Mouse (Mus musculus) stomach, embryonic 16.5 days (tissue): ENCODE results near the gene Wdr18. TPM values are rescaled to one million over a fixed set of nuclear protein-coding genes. Genes with fewer than 3 reads are reported as not detected.

Experiments used
- ATAC-seq: fragments of 200-750 bp; cut with Nextera tagmentation; 2 replicates; pipeline ENCODE4 v1.8.0; 2017; ENCODE audit warnings: moderate number of reproducible peaks, moderate TSS enrichment; ENCODE audit not compliant: insufficient read depth, low FRiP score
- H3K27ac ChIP-seq: fragments of 300-500 bp; sonication (generic); 2 replicates; pipeline ENCODE4 v1.5.1; 2014; ENCODE audit warnings: low read length
- H3K27me3 ChIP-seq: fragments of 300-500 bp; sonication (generic); 2 replicates; pipeline ENCODE4 v1.6.1; 2014; ENCODE audit warnings: low read length, control low read depth, mixed read lengths; ENCODE audit not compliant: control insufficient read depth, insufficient read depth
- H3K36me3 ChIP-seq: fragments of 300-500 bp; sonication (generic); 2 replicates; pipeline ENCODE4 v1.6.1; 2014; ENCODE audit warnings: low read length; ENCODE audit not compliant: control insufficient read depth, insufficient read depth
- H3K4me1 ChIP-seq: fragments of 300-500 bp; sonication (generic); 2 replicates; pipeline ENCODE4 v1.6.1; 2014; ENCODE audit warnings: low read length, control low read depth, mixed read lengths; ENCODE audit not compliant: control insufficient read depth, insufficient read depth
- H3K4me2 ChIP-seq: fragments of 300-500 bp; sonication (generic); 2 replicates; pipeline ENCODE4 v1.6.1; 2014; ENCODE audit warnings: low read depth, low read length, mixed read lengths
- H3K4me3 ChIP-seq: fragments of 300-500 bp; sonication (generic); replicated peaks from 2 replicates; pipeline ENCODE4 v1.5.1; 2014; ENCODE audit warnings: mild to moderate bottlenecking, low read length
- H3K9ac ChIP-seq: fragments of 300-500 bp; sonication (generic); 2 replicates; pipeline ENCODE4 v1.6.1; 2014; ENCODE audit warnings: low read length
- H3K9me3 ChIP-seq: fragments of 300-500 bp; sonication (generic); replicated peaks from 2 replicates; pipeline ENCODE4 v1.6.1; 2016; ENCODE audit warnings: low read length, control low read depth; ENCODE audit not compliant: control insufficient read depth
- WGBS: fragments of 180-500 bp; shearing (Covaris S2); extraction: QIAGEN DNeasy Blood & Tissue Kit; methylation state at CpG from one replicate; pipeline ENCODE4 v1.1.7; 2014; 5-methylcytosine and 5-hydroxymethylcytosine counted together
- polyA plus RNA-seq: library from polyadenylated mRNA; unstranded; fragments of >200 nt; fragmentation: Nextera tagmentation; extraction: Ambion mirVana; gene quantifications from 2 replicates; pipeline ENCODE4 v1.2.1, GENCODE M21; 2015

Gene Wdr18
- polyA plus RNA-seq, 1 experiment from 2014 or later = 86.9 TPM

DNA sequence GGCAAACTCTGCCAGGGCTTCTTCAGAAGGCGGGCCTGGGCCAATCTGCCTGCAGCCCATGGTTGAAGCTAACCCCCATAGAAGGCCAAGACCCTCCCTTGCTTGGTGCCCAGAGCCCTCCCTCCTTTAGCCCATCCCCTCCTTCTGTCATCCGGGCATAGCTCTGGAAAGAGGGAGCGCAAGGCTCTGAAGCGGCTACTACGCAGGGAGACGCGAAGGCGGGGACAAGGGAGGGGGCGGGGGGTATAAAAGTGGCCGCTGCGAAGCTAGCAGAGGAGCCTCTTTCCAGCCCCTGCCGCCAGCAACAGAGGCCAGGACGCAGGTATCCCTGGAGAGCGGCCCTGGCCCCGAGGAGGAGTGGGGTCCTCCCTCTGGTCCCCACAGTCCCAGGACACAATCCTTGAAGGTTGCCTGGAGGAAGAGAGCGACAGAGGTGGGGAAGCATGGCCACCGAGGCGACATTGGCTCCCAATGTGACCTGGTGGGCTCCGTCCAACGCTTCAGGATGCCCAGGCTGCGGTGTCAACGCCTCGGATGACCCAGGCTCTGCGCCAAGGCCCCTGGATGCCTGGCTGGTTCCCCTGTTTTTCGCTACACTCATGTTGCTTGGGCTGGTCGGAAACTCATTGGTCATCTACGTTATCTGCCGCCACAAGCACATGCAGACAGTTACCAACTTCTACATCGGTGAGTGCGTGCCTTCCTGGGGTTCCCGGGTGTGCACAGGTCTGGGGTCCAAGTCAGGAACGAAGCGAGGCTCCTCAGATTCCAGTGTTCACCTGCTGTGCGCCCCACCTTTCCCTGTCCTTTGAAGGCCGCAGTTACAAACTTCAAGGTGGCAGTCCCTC lies 41.5 kb upstream of the Wdr18 start:
- Histone ChIP-seq H3K4me1 (peaks cover 48% of the 10 kb centered on the region), H3K4me2 (no peak overlapping the region; the same call in 1 of the 2 replicates), H3K9ac (peak overlapping the region; percentile 8), H3K4me3 (peak overlapping the region; percentile 5; the same call in 1 of the 2 replicates), H3K27me3 (peaks cover 51% of the 10 kb centered on the region), H3K9me3 (no peaks in the 10 kb centered on the region), H3K27ac (no peak overlapping the region), H3K36me3 (no peaks in the 10 kb centered on the region)
- 11% methylated on average over 35 of the region's 35 CpGs for WGBS
- ATAC-seq = no peak

- no peak overlapping the region for H3K27ac ChIP-seq
- H3K4me2 ChIP-seq = peak overlapping the region; percentile 38
- no peaks in the 10 kb centered on the region for H3K9me3 ChIP-seq
- peak overlapping the region; percentile 22 for H3K4me3 ChIP-seq
- H3K9ac ChIP-seq = peak overlapping the region; percentile 8; the same call in 1 of the 2 replicates
- H3K27me3 ChIP-seq = peaks cover 51% of the 10 kb centered on the region
- H3K4me1 ChIP-seq = peaks cover 42% of the 10 kb centered on the region
- ATAC-seq = no peak
- no peaks in the 10 kb centered on the region for H3K36me3 ChIP-seq
- WGBS = 11% methylated on average over 21 of the region's 21 CpGs
Measured at GRCm38 (mm10) chr10:79919251-79919849, 40.6 kb upstream of the Wdr18 start.

DNA sequence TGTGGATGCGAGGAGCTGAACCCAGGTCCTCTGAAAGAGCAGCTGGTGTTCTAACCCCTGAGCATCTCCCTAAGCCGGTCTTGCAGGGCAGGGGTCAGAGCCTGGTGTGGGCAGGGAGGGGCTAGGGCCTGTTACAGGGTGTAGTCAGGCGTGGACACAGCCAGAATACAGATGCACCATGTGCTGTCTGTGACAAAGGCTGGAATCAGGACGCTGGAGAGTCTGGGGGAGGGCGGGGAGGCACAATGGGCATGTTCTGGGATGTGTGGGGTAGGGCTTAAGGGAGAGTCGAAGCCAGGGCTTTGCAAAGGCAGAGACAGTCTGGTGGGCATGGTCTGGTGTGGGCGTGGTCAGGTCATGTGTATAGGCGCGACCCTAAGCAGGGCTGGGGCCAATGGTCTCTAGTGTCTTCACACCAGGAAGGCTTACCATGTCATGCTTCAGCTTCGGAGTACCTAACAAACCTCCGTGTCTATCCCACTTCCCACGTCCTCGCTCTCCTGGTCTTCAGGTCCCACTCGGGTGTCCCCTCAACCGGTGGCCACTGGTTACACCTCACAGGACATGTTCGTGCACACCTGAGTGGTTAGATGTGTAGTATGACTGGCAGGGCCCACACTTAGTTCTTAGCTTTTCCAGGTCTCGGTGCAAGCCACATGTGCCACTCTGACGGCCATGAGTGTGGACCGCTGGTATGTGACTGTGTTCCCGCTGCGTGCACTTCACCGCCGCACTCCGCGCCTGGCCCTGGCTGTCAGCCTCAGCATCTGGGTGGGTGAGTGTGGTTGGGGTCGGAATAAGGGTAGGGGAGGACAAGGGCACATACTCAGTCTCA lies 39.7 kb upstream of the Wdr18 start:
- H3K4me2 ChIP-seq = no peak overlapping the region
- 25% methylated on average over 26 of the region's 26 CpGs for WGBS
- H3K36me3 ChIP-seq = no peaks in the 10 kb centered on the region
- no peak for ATAC-seq
- H3K4me3 ChIP-seq = no peak overlapping the region; the same call in 1 of the 2 replicates
- peaks cover 34% of the 10 kb centered on the region for H3K4me1 ChIP-seq
- no peak overlapping the region for H3K9ac ChIP-seq
- H3K27ac ChIP-seq = no peak overlapping the region
- no peaks in the 10 kb centered on the region for H3K9me3 ChIP-seq
- peaks cover 51% of the 10 kb centered on the region for H3K27me3 ChIP-seq

DNA sequence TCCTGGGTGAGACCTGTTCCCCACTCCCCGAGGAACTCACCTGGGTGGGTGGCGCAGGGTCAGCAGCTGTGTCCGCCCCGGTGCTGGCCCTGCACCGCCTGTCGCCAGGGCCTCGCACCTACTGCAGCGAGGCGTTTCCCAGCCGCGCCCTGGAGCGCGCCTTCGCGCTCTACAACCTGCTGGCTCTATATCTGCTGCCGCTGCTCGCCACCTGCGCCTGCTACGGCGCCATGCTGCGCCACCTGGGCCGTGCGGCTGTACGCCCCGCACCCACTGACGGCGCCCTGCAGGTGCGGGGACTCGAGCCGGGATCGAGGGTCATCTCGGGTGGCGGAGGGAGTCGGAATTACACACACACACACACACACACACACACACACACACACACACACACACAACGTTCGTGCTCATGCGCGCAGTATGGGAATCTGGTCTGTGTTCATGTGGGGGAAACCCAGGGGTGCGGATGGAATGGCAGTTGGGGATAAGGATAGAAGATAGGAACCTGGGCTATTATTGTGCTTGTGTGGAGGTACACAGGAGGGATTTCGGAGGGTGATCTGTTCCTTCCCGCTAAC lies 38.9 kb upstream of the Wdr18 start, which contains the start of gene R3hdm4:
Gene R3hdm4, minus strand, starts transcription at position 251 of the 578 bp plus-strand sequence.
- H3K27me3 ChIP-seq = peaks cover 51% of the 10 kb centered on the region
- H3K36me3 ChIP-seq = no peaks in the 10 kb centered on the region
- peak within 1 kb of the TSS; percentile 46; the same call in 1 of the 2 replicates for H3K9ac ChIP-seq
- H3K9me3 ChIP-seq = no peaks in the 10 kb centered on the region
- no peak for ATAC-seq
- H3K4me3 ChIP-seq = peak within 1 kb of the TSS; percentile 28
- H3K4me1 ChIP-seq = peaks cover 33% of the 10 kb centered on the region
- 4% methylated on average over 41 of the region's 41 CpGs for WGBS
- peak within 1 kb of the TSS; percentile 50 for H3K4me2 ChIP-seq
- no peak within 1 kb of the TSS for H3K27ac ChIP-seq

DNA sequence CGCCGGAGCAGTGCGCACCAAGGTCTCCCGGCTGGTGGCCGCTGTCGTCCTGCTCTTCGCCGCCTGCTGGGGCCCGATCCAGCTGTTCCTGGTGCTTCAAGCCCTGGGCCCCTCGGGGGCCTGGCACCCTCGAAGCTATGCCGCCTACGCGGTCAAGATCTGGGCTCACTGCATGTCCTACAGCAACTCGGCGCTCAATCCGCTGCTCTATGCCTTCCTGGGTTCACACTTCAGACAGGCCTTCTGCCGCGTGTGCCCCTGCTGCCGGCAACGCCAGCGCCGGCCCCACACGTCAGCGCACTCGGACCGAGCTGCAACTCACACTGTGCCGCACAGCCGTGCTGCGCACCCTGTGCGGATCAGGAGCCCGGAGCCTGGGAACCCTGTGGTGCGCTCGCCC lies 38.4 kb upstream of the Wdr18 start:
- Histone ChIP-seq H3K4me1 (peaks cover 32% of the 10 kb centered on the region), H3K9ac (peak overlapping the region; percentile 46; the same call in 1 of the 2 replicates), H3K9me3 (no peaks in the 10 kb centered on the region), H3K36me3 (no peaks in the 10 kb centered on the region), H3K27ac (no peak overlapping the region), H3K4me3 (peak overlapping the region; percentile 28), H3K27me3 (peaks cover 51% of the 10 kb centered on the region), H3K4me2 (peak overlapping the region; percentile 50)
- 5% methylated on average over 34 of the region's 34 CpGs for WGBS
- ATAC-seq = no peak

DNA sequence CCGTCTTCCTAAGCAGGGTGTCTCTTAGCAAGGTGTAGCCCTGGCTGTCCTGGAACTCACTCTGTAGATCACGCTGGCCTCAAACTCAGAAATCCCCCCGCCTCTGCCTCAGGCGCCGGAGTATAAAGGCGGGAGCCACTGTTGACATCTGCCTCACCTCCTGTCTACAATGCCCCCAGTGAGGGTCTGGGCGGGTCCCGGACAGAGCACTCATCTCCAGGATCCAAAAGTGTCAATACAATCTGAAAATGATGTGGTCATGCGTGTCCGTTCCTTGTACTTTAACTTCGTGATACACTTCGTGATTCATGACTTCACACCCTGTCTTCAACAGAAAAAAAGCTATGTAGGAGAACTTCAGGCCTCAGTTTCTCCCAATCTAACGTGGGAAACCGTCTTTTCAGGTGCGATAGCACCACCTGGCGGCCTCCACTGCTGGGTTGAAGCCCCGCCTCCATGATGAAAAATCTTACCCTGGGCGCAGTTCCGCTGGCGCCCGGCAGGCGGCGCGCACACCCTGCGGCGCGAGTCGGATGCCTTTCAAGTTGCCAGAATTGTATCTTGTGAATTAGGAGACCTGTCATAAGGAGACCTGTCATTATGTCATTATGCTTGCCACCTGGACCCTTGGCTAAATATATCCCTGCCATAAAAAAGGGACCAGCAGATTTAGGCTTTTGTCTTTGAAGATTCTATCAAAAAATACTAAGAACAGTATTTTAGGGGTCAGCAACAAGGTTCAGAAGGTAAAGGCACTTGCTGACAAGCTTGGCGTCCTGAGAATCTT lies 34.8 kb upstream of the Wdr18 start:
- ATAC-seq = 0 out of 2 replicates have a peak, but pooled peaks have one; percentile 1

GRCm38 (mm10) chr10:79925785-79926490 lies 34.0 kb upstream of the Wdr18 start:
- Histone ChIP-seq H3K4me3 (peak overlapping the region; percentile 85), H3K36me3 (no peaks in the 10 kb centered on the region), H3K27ac (peak overlapping the region; percentile 95), H3K9me3 (no peaks in the 10 kb centered on the region), H3K27me3 (peaks cover 19% of the 10 kb centered on the region), H3K4me2 (peak overlapping the region; percentile 92), H3K4me1 (peaks cover 26% of the 10 kb centered on the region), H3K9ac (peak overlapping the region; percentile 89)
- ATAC-seq = no peak
- 5% methylated on average over 15 of the region's 15 CpGs for WGBS

More for the DNA sequence above, 34.8 kb upstream of the Wdr18 start:
- 10% methylated on average over 29 of the region's 29 CpGs for WGBS
- Histone ChIP-seq H3K27ac (peak overlapping the region; percentile 95), H3K4me1 (peaks cover 26% of the 10 kb centered on the region), H3K9me3 (no peaks in the 10 kb centered on the region), H3K9ac (no peak overlapping the region), H3K27me3 (peaks cover 26% of the 10 kb centered on the region), H3K4me3 (no peak overlapping the region), H3K4me2 (peak overlapping the region; percentile 92), H3K36me3 (no peaks in the 10 kb centered on the region)
